Mouse (Mus musculus): Measurements from ENCODE around the gene Cdh23. TPM values are rescaled to one million over a fixed set of nuclear protein-coding genes. Genes with fewer than 3 reads are reported as not detected.

The Cdh23 gene
- polyA plus RNA-seq, 1 experiment from 2014 or later: 0.87 TPM

DNA sequence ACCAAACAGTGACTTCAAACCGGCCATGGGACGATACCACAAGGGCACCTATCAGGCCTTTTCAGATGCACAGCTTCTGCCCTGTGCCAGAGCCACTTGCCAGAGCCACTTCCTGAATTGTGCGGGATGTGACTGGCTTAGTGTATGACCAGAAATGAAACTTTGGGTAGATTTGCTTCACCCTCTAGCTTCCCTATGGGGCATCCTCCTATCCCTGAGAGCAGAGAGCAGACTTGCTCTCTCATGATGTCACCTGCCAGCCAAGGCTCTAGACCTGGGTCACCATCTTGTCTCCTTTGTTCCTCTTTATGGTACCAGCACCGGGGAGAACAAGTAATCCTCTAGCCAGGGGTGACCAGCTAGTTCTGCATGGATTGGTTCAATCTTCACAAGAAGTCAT is 10.0 kb upstream of the Cdh23 start:
- H3K4me1 ChIP-seq (ENCODE audit: control insufficient read depth, insufficient read depth, low read length): no peaks in the 10 kb centered on the region
- no peak for DNase-seq (ENCODE audit: low spot score)
- no peak for ATAC-seq (replicated peaks; ENCODE audit: insufficient number of reproducible peaks, low FRiP score, low TSS enrichment, low read depth)
- H3K27me3 ChIP-seq (ENCODE audit: control insufficient read depth, insufficient read depth, low read length): no peaks in the 10 kb centered on the region
- H3K36me3 ChIP-seq (replicated peaks; ENCODE audit: control insufficient read depth, insufficient read depth, low read depth, low read length): no peaks in the 10 kb centered on the region
- no peak overlapping the region for H3K27ac ChIP-seq (replicated peaks; ENCODE audit: low read depth, low read length)
- H3K9me3 ChIP-seq (replicated peaks; ENCODE audit: control insufficient read depth, low read length): no peaks in the 10 kb centered on the region
- 88% methylated on average over 4 of the region's 4 CpGs for WGBS
- no peak overlapping the region for H3K9ac ChIP-seq (replicated peaks; ENCODE audit: low read length)
- no peak overlapping the region for H3K4me2 ChIP-seq (ENCODE audit: low read depth, low read length)
- no peak overlapping the region for H3K4me3 ChIP-seq (ENCODE audit: low read depth, low read length)

- Histone ChIP-seq H3K9me3 (replicated peaks; ENCODE audit: control insufficient read depth, low read length) (no peaks in the 10 kb centered on the region), H3K4me2 (ENCODE audit: low read depth, low read length) (no peak overlapping the region), H3K9ac (replicated peaks; ENCODE audit: low read length) (no peak overlapping the region), H3K27ac (replicated peaks; ENCODE audit: low read depth, low read length) (no peak overlapping the region), H3K4me3 (ENCODE audit: low read depth, low read length) (no peak overlapping the region), H3K36me3 (replicated peaks; ENCODE audit: control insufficient read depth, insufficient read depth, low read depth, low read length) (no peaks in the 10 kb centered on the region), H3K4me1 (ENCODE audit: control insufficient read depth, insufficient read depth, low read length) (no peaks in the 10 kb centered on the region), H3K27me3 (ENCODE audit: control insufficient read depth, insufficient read depth, low read length) (no peaks in the 10 kb centered on the region)
- DNase-seq (ENCODE audit: low spot score): no peak
- ATAC-seq (replicated peaks; ENCODE audit: insufficient number of reproducible peaks, low FRiP score, low TSS enrichment, low read depth): no peak
- 71% methylated on average over 2 of the region's 2 CpGs for WGBS
Measured at GRCm38 (mm10) chr10:60705134-60705533, 8.8 kb upstream of the Cdh23 start.

- Histone ChIP-seq H3K27ac (replicated peaks; ENCODE audit: low read depth, low read length) (no peak overlapping the region), H3K36me3 (replicated peaks; ENCODE audit: control insufficient read depth, insufficient read depth, low read depth, low read length) (no peaks in the 10 kb centered on the region), H3K9ac (replicated peaks; ENCODE audit: low read length) (no peak overlapping the region), H3K9me3 (replicated peaks; ENCODE audit: control insufficient read depth, low read length) (no peaks in the 10 kb centered on the region), H3K4me1 (ENCODE audit: control insufficient read depth, insufficient read depth, low read length) (no peaks in the 10 kb centered on the region), H3K4me3 (ENCODE audit: low read depth, low read length) (no peak overlapping the region), H3K4me2 (ENCODE audit: low read depth, low read length) (no peak overlapping the region), H3K27me3 (ENCODE audit: control insufficient read depth, insufficient read depth, low read length) (no peaks in the 10 kb centered on the region)
- 75% methylated on average over 6 of the region's 6 CpGs for WGBS
- no peak for DNase-seq (ENCODE audit: low spot score)
- ATAC-seq (replicated peaks; ENCODE audit: insufficient number of reproducible peaks, low FRiP score, low TSS enrichment, low read depth): no peak
Measured at GRCm38 (mm10) chr10:60697775-60698174, 1.5 kb upstream of the Cdh23 start.

GRCm38 (mm10) chr10:60696975-60697374 is 685 bp upstream of the Cdh23 start:
- Histone ChIP-seq H3K27ac (replicated peaks; ENCODE audit: low read depth, low read length) (no peak overlapping the region), H3K4me1 (ENCODE audit: control insufficient read depth, insufficient read depth, low read length) (no peaks in the 10 kb centered on the region)
- 14% methylated on average over 5 of the region's 5 CpGs for WGBS

DNA sequence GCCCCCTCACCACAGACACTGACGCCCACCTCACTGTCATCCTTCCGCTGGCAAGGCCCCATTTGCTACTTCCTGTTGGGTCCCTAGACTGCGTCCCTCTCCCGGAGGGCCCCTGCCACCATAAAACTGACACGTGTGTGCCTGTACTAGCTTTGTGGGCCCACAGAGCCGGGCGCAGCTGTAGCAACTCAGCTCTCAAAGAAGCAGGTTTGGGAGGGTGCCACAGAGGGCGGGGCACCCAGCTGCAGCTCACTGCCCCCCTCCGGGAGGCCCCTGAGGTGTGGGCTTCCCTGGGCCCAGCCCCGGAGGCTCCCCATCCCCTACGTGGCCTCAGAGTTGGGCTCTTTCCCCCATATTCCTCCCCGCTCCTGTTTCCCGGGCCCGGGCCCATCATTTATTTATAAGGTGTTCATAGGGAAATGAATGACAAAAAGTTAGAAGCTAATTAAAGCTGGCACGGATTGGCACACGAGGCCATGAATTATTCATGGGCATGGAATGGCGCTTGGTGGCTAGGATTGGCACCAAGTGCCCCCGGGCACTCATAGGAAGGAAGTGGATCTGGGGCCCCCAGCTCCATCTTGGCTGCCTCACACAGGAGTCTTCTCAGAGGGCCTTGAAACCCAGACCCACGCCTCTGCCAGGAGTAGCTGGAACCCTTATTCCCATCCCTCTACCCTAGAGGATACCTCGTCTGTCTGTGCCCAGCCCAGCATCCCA is 4.5 kb downstream of the Cdh23 start:
- H3K27ac ChIP-seq (replicated peaks; ENCODE audit: low read depth, low read length): no peak overlapping the region
- H3K4me1 ChIP-seq (ENCODE audit: control insufficient read depth, insufficient read depth, low read length): peaks cover under 1% of the 10 kb centered on the region; the same call in 1 of the 2 replicates
- DNase-seq (ENCODE audit: low spot score) (no peak), ATAC-seq (replicated peaks; ENCODE audit: insufficient number of reproducible peaks, low FRiP score, low TSS enrichment, low read depth) (no peak)
- 85% methylated on average over 20 of the region's 20 CpGs for WGBS
- no peak overlapping the region for H3K4me3 ChIP-seq (ENCODE audit: low read depth, low read length)
- no peak overlapping the region for H3K9ac ChIP-seq (replicated peaks; ENCODE audit: low read length)
- H3K27me3 ChIP-seq (ENCODE audit: control insufficient read depth, insufficient read depth, low read length): peaks cover 15% of the 10 kb centered on the region
- no peak overlapping the region for H3K4me2 ChIP-seq (ENCODE audit: low read depth, low read length)
- no peaks in the 10 kb centered on the region for H3K9me3 ChIP-seq (replicated peaks; ENCODE audit: control insufficient read depth, low read length)
- H3K36me3 ChIP-seq (replicated peaks; ENCODE audit: control insufficient read depth, insufficient read depth, low read depth, low read length): no peaks in the 10 kb centered on the region

More at GRCm38 (mm10) chr10:60696975-60697374, 685 bp upstream of the Cdh23 start:
- Histone ChIP-seq H3K9ac (replicated peaks; ENCODE audit: low read length) (no peak overlapping the region), H3K27me3 (ENCODE audit: control insufficient read depth, insufficient read depth, low read length) (no peaks in the 10 kb centered on the region), H3K4me2 (ENCODE audit: low read depth, low read length) (no peak overlapping the region), H3K4me3 (ENCODE audit: low read depth, low read length) (no peak overlapping the region), H3K36me3 (replicated peaks; ENCODE audit: control insufficient read depth, insufficient read depth, low read depth, low read length) (no peaks in the 10 kb centered on the region), H3K9me3 (replicated peaks; ENCODE audit: control insufficient read depth, low read length) (no peaks in the 10 kb centered on the region)
- DNase-seq (ENCODE audit: low spot score) (peak; percentile 67), ATAC-seq (replicated peaks; ENCODE audit: insufficient number of reproducible peaks, low FRiP score, low TSS enrichment, low read depth) (no peak)

DNA sequence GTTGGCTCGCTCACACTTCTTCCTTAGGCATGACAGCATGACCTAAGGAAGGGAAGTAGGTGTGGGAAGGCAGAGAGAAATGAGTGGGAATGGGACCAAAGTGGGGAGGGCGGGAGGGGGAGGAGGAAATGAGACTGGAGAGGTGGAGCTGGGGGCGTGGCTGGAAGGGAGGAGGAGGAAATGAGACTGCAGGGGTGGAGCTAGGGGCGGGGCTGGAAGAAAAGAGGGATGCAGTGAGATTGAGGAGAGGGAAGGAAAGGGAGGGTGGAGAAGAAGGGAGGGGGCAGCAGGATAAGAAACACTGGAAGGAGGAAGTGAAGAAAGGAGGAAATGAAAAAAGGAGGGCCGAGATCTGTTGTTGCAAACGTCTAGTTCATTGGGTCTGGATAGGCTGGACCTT is 5.3 kb downstream of the Cdh23 start:
- Histone ChIP-seq H3K4me3 (ENCODE audit: low read depth, low read length) (no peak overlapping the region), H3K36me3 (replicated peaks; ENCODE audit: control insufficient read depth, insufficient read depth, low read depth, low read length) (no peaks in the 10 kb centered on the region), H3K27ac (replicated peaks; ENCODE audit: low read depth, low read length) (no peak overlapping the region), H3K4me2 (ENCODE audit: low read depth, low read length) (no peak overlapping the region), H3K27me3 (ENCODE audit: control insufficient read depth, insufficient read depth, low read length) (peaks cover 23% of the 10 kb centered on the region), H3K9me3 (replicated peaks; ENCODE audit: control insufficient read depth, low read length) (no peaks in the 10 kb centered on the region), H3K4me1 (ENCODE audit: control insufficient read depth, insufficient read depth, low read length) (peaks cover 8% of the 10 kb centered on the region; the same call in 1 of the 2 replicates), H3K9ac (replicated peaks; ENCODE audit: low read length) (no peak overlapping the region)
- 58% methylated on average over 6 of the region's 6 CpGs for WGBS
- ATAC-seq (replicated peaks; ENCODE audit: insufficient number of reproducible peaks, low FRiP score, low TSS enrichment, low read depth) (no peak), DNase-seq (ENCODE audit: low spot score) (no peak)

DNA sequence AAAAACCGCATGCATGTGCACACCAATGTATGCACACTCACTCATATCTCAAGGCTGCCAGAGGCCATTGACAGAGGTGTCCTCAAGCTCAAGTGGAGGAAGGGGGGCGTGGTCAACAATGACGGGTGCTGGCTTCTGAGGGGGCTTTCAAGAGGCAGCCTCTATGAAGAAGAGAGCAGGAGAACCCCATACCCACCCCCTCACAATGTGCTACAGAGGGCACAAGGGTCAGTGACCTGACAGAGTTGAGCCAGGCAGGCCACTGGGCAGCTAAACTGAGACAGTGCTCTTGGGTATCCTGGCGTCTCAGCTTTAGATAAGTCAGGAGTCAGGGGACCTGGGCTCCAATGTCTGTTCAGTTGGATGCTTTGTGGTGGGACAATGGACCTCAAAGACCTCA is 6.9 kb downstream of the Cdh23 start:
- Histone ChIP-seq H3K27ac (replicated peaks; ENCODE audit: low read depth, low read length) (no peak overlapping the region), H3K9ac (replicated peaks; ENCODE audit: low read length) (no peak overlapping the region), H3K4me1 (ENCODE audit: control insufficient read depth, insufficient read depth, low read length) (peaks cover 8% of the 10 kb centered on the region; the same call in 1 of the 2 replicates), H3K9me3 (replicated peaks; ENCODE audit: control insufficient read depth, low read length) (no peaks in the 10 kb centered on the region), H3K4me3 (ENCODE audit: low read depth, low read length) (no peak overlapping the region), H3K4me2 (ENCODE audit: low read depth, low read length) (no peak overlapping the region), H3K27me3 (ENCODE audit: control insufficient read depth, insufficient read depth, low read length) (peaks cover 39% of the 10 kb centered on the region), H3K36me3 (replicated peaks; ENCODE audit: control insufficient read depth, insufficient read depth, low read depth, low read length) (no peaks in the 10 kb centered on the region)
- DNase-seq (ENCODE audit: low spot score) (no peak), ATAC-seq (replicated peaks; ENCODE audit: insufficient number of reproducible peaks, low FRiP score, low TSS enrichment, low read depth) (no peak)
- 74% methylated on average over 4 of the region's 4 CpGs for WGBS

DNA sequence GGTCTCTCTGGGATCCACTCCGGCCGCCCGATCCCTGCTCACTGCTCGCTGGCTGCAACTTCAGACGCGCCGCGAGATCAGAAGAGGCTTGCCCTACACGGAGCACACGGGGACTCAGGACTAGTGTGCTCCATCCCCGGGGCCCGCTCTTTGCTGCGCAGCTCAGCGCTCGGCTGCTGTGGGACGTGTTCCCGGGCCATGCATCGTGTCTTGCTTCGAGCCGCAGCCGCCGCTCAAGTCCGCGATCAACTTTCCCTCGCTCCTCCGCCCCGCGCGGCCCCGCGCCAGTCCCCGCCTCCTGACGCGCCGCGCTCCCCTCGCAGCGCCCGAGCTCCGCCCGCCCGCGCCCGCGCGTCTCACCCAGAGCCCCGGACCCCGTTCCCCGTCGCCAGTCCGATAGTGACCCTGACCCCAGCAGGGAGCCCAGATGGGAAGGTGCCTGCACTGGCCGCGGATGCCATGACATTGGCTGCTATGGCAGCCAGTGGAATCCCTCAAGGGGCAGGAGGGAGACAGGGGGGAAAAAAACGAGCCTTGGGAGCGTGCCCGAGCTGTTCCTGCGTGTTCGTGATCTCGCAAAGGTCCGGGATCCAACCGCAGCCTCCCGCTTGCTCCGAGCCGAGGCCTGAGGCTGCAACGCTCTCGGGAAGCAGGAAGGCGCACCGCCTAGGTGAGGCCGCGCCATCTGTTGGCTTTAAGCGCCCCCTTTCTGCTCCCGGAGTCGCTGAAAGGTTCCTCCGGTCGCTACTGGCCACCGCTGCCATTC is 9.1 kb downstream of the Cdh23 start:
- under 1% methylated on average over 76 of the region's 76 CpGs for WGBS

More for the DNA sequence above, 9.1 kb downstream of the Cdh23 start:
- Histone ChIP-seq H3K4me2 (ENCODE audit: low read depth, low read length) (peak overlapping the region; percentile 100), H3K27ac (replicated peaks; ENCODE audit: low read depth, low read length) (no peak overlapping the region), H3K4me3 (ENCODE audit: low read depth, low read length) (peak overlapping the region; percentile 54), H3K27me3 (ENCODE audit: control insufficient read depth, insufficient read depth, low read length) (peaks cover 43% of the 10 kb centered on the region), H3K4me1 (ENCODE audit: control insufficient read depth, insufficient read depth, low read length) (peaks cover 8% of the 10 kb centered on the region; the same call in 1 of the 2 replicates), H3K9ac (replicated peaks; ENCODE audit: low read length) (peak overlapping the region; percentile 62), H3K36me3 (replicated peaks; ENCODE audit: control insufficient read depth, insufficient read depth, low read depth, low read length) (no peaks in the 10 kb centered on the region), H3K9me3 (replicated peaks; ENCODE audit: control insufficient read depth, low read length) (no peaks in the 10 kb centered on the region)
- ATAC-seq (replicated peaks; ENCODE audit: insufficient number of reproducible peaks, low FRiP score, low TSS enrichment, low read depth) (peak; percentile 66), DNase-seq (ENCODE audit: low spot score) (peak; percentile 79)
